Mouse (Mus musculus) myocyte (in vitro differentiated cells): Measurements from ENCODE around the gene Clic1. TPM values are rescaled to one million over a fixed set of nuclear protein-coding genes. Genes with fewer than 3 reads are reported as not detected.

Experiments used
- H3K27me3 ChIP-seq: one replicate; pipeline ENCODE4 v1.6.1; 2011; ENCODE audit not compliant: control insufficient read depth, insufficient read depth, insufficient read length
- H3K36me3 ChIP-seq: one replicate; pipeline ENCODE4 v1.6.1; 2011; ENCODE audit not compliant: control insufficient read depth, insufficient read depth
- H3K4me2 ChIP-seq: one replicate; pipeline ENCODE4 v1.6.1; 2011; ENCODE audit warnings: low read depth, control low read depth
- H3K4me3 ChIP-seq: one replicate; pipeline ENCODE4 v1.5.1; 2011; ENCODE audit warnings: mild to moderate bottlenecking, control low read depth, moderate library complexity
- H3K79me2 ChIP-seq: one replicate; pipeline ENCODE4 v1.6.1; 2011; ENCODE audit not compliant: control insufficient read depth, insufficient read depth
- H3ac ChIP-seq: one replicate; pipeline ENCODE4 v1.6.1; 2011; ENCODE audit not compliant: control insufficient read depth, insufficient read length
- CEBPB ChIP-seq: IDR thresholded peaks from 2 replicates; pipeline ENCODE4 v1.6.1; 2011; ENCODE audit warnings: mild to moderate bottlenecking, moderate library complexity; ENCODE audit not compliant: poor library complexity, insufficient read depth, severe bottlenecking
- E2F4 ChIP-seq: IDR thresholded peaks from one replicate; pipeline ENCODE4 v1.6.1; 2011; ENCODE audit warnings: mild to moderate bottlenecking, control low read depth, moderate library complexity; ENCODE audit not compliant: insufficient read depth
- MAX ChIP-seq: IDR thresholded peaks from one replicate; pipeline ENCODE4 v1.6.1; 2011; ENCODE audit warnings: low read depth, mild to moderate bottlenecking, control low read depth
- MYOD1 ChIP-seq, 3 experiments: IDR thresholded peaks; one replicate each; pipeline ENCODE4 v1.6.1; 2011; ENCODE audit warnings: control low read depth in 2 of 3, low read depth in 2 of 3, mild to moderate bottlenecking in 2 of 3, moderate library complexity in 1 of 3; ENCODE audit not compliant: insufficient read length in 2 of 3, control insufficient read depth in 1 of 3
- MYOG ChIP-seq, 3 experiments: IDR thresholded peaks; one replicate each; pipeline ENCODE4 v1.6.1; 2011; ENCODE audit warnings: control low read depth in 2 of 3, low read depth in 2 of 3, mild to moderate bottlenecking in 2 of 3; ENCODE audit not compliant: insufficient read length in 2 of 3, control insufficient read depth in 1 of 3, insufficient read depth in 1 of 3
- POLR2A ChIP-seq: IDR thresholded peaks from one replicate; pipeline ENCODE4 v1.6.1; 2011; ENCODE audit warnings: low read depth, mild to moderate bottlenecking, control low read depth, moderate library complexity; ENCODE audit not compliant: insufficient read length
- POLR2AphosphoS2 ChIP-seq: IDR thresholded peaks from one replicate; pipeline ENCODE4 v1.6.1; 2011; ENCODE audit warnings: low read depth, control low read depth; ENCODE audit not compliant: insufficient read length
- REST ChIP-seq: IDR thresholded peaks from one replicate; pipeline ENCODE4 v1.6.1; 2011; ENCODE audit warnings: mild to moderate bottlenecking, control low read depth, moderate library complexity; ENCODE audit not compliant: insufficient read depth, insufficient read length
- SRF ChIP-seq: IDR thresholded peaks from one replicate; pipeline ENCODE4 v1.6.1; 2011; ENCODE audit warnings: low read depth; ENCODE audit not compliant: control insufficient read depth, insufficient read length
- TCF12 ChIP-seq: IDR thresholded peaks from one replicate; pipeline ENCODE4 v1.6.1; 2011; ENCODE audit warnings: mild to moderate bottlenecking, control low read depth; ENCODE audit not compliant: poor library complexity, insufficient read depth, severe bottlenecking
- TCF3 ChIP-seq: IDR thresholded peaks from one replicate; pipeline ENCODE4 v1.6.1; 2011; ENCODE audit warnings: low read depth, control low read depth; ENCODE audit not compliant: insufficient read length
- USF1 ChIP-seq: IDR thresholded peaks from one replicate; pipeline ENCODE4 v1.6.1; 2011; ENCODE audit warnings: low read depth, mild to moderate bottlenecking, control low read depth, moderate library complexity
- polyA plus RNA-seq: library from polyadenylated mRNA; unstranded; fragments of >200 nt; fragmentation: generic; extraction: Trizol; gene quantifications from one replicate; pipeline ENCODE4 v1.2.1, GENCODE M21; 2012; ENCODE audit warnings: missing spikeins

The Clic1 gene
- polyA plus RNA-seq, 1 experiment, result 412 TPM

GRCm38 (mm10) chr17:35085208-35085865, 35.6 kb downstream of the Clic1 start, which contains the start of gene Ly6g6f:
Ly6g6f (minus strand) TSS chr17:35085610.
- Histone ChIP-seq H3K36me3 (no peaks in the 10 kb centered on the region), H3K4me3 (no peak within 1 kb of the TSS), H3K27me3 (peaks cover 11% of the 10 kb centered on the region), H3K79me2 (peaks cover 7% of the 10 kb centered on the region), H3ac (no peak within 1 kb of the TSS), H3K4me2 (no peak within 1 kb of the TSS)
- TF ChIP-seq E2F4, result no peak
- no peak for TF ChIP-seq POLR2AphosphoS2
- TF ChIP-seq MAX, result no peak
- TF ChIP-seq REST, result no peak

DNA sequence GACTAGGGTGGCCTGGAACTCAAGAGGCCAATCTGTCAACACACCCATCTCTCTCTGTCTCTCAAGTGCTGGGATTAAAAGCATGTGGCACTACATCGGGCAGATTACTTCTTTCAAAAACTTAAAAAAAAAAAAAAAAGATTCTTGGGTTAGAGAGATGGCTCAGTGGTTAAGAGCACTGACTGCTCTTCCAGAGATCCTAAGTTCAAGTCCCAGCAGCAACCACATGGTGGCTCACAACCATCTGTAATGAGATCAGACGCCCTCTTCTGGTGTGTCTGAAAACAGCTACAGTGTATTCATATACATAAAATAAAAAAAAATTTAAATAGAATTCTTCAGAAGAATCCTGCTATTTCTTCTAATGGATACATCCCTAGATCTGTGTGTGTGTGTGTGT, 38.4 kb downstream of the Clic1 start:
- H3K79me2 ChIP-seq, result peaks cover 13% of the 10 kb centered on the region
- no peak overlapping the region for H3K4me3 ChIP-seq
- H3K36me3 ChIP-seq, result no peaks in the 10 kb centered on the region
- H3K27me3 ChIP-seq, result peaks cover 5% of the 10 kb centered on the region
- no peak overlapping the region for H3K4me2 ChIP-seq
- TF ChIP-seq USF1 (no peak), REST (no peak), POLR2AphosphoS2 (no peak), MYOD1 (IDR thresholded peaks at IDR 0.05; ENCODE audit: control insufficient read depth in 1 of 3, insufficient read length in 2 of 3, low read depth in 2 of 3) (no peak), TCF12 (no peak), E2F4 (no peak), POLR2A (no peak), CEBPB (no peak), SRF (no peak), MAX (no peak), MYOG (IDR thresholded peaks at IDR 0.05; ENCODE audit: control insufficient read depth in 1 of 3, insufficient read depth in 1 of 3, insufficient read length in 2 of 3, low read depth in 2 of 3) (no peak), TCF3 (no peak)
- H3ac ChIP-seq, result no peak overlapping the region

- H3K4me2 ChIP-seq, result peak within 1 kb of the TSS; percentile 100
- H3K79me2 ChIP-seq, result peaks cover 13% of the 10 kb centered on the region
- peak within 1 kb of the TSS; percentile 47 for H3K4me3 ChIP-seq
- H3ac ChIP-seq, result peak within 1 kb of the TSS; percentile 75
- H3K27me3 ChIP-seq, result no peaks in the 10 kb centered on the region
- no peaks in the 10 kb centered on the region for H3K36me3 ChIP-seq
- TF ChIP-seq MAX (no peak), MYOD1 (IDR thresholded peaks at IDR 0.05; ENCODE audit: control insufficient read depth in 1 of 3, insufficient read length in 2 of 3, low read depth in 2 of 3) (no peak), POLR2A (peak; percentile 90), POLR2AphosphoS2 (peak; percentile 94), MYOG (IDR thresholded peaks at IDR 0.05; ENCODE audit: control insufficient read depth in 1 of 3, insufficient read depth in 1 of 3, insufficient read length in 2 of 3, low read depth in 2 of 3) (peak in 1 of 3 experiments; percentile 9), CEBPB (no peak), E2F4 (no peak)
Measured at GRCm38 (mm10) chr17:35088825-35089644, 39.3 kb downstream of the Clic1 start, which contains the start of gene Abhd16a. Abhd16a (plus strand) TSS chr17:35089263.

GRCm38 (mm10) chr17:35090166-35090932, 40.6 kb downstream of the Clic1 start:
- Histone ChIP-seq H3ac (no peak overlapping the region), H3K4me3 (peak overlapping the region; percentile 47), H3K4me2 (peak overlapping the region; percentile 100), H3K36me3 (no peaks in the 10 kb centered on the region), H3K79me2 (peaks cover 13% of the 10 kb centered on the region), H3K27me3 (no peaks in the 10 kb centered on the region)
- TF ChIP-seq SRF (no peak), MYOG (IDR thresholded peaks at IDR 0.05; ENCODE audit: control insufficient read depth in 1 of 3, insufficient read depth in 1 of 3, insufficient read length in 2 of 3, low read depth in 2 of 3) (no peak), USF1 (no peak), MYOD1 (IDR thresholded peaks at IDR 0.05; ENCODE audit: control insufficient read depth in 1 of 3, insufficient read length in 2 of 3, low read depth in 2 of 3) (peak in 2 of 3 experiments; percentile 25 to 28), TCF12 (no peak)
